Mouse (Mus musculus) monocyte, adult 5-6 weeks (primary cell): ENCODE data around the gene Noc2l. TPM values are rescaled to one million over a fixed set of nuclear protein-coding genes. Genes with fewer than 3 reads are reported as not detected.

Experiments
- ATAC-seq: fragments of 153-309, 156-312 bp; replicated peaks from 2 replicates; pipeline ENCODE4 v1.8.0; 2017; ENCODE audit warnings: mild to moderate bottlenecking; ENCODE audit not compliant: low TSS enrichment, insufficient number of reproducible peaks, severe bottlenecking, poor library complexity, low FRiP score
- total RNA-seq: library from RNA; stranded (forward); fragments of 200-1000, 200-491, 200-594 nt; gene quantifications from 3 replicates; pipeline ENCODE4 v1.2.3, GENCODE M21; 2017

The Noc2l gene
- total RNA-seq: 33.0 to 53.8 TPM (median 40.5 TPM) in 3 replicates

GRCm38 (mm10) chr4:156235808-156236533, at the start of gene Noc2l:
Gene Noc2l (plus strand): TSS chr4:156236010.
- peak; percentile 48 for ATAC-seq

GRCm38 (mm10) chr4:156188162-156188810, 47.5 kb upstream of the Noc2l start:
- no peak for ATAC-seq

DNA sequence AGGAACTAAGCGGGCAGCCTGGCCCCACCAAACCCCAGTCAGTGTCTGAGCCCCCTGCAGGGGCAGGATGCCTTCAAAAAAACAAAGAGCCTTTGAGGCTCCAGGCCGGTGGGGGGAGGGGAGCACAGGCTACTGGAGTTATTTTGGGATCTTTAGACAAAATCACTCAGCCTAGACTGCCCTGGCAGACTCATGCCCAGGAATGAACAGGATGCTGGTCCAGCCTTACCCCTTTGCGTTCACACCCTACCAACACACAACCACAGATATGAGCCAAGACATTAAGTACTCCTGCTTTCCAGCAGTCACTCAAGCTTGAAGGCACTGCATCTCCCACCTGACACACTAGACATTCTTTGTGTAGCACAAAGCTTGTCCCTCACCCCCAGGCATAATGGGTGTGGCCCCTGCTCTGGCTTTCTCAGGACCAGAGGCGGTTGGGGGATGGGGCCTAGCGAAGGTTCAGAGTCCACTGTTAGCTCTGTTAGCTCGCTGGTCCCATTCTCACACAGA, 46.9 kb upstream of the Noc2l start:
- no peak for ATAC-seq

- ATAC-seq: no peak
These were observed 43.2 kb upstream of the Noc2l start for GRCm38 (mm10) chr4:156192421-156193199.

GRCm38 (mm10) chr4:156193200-156193590, 42.6 kb upstream of the Noc2l start:
- no peak for ATAC-seq

DNA sequence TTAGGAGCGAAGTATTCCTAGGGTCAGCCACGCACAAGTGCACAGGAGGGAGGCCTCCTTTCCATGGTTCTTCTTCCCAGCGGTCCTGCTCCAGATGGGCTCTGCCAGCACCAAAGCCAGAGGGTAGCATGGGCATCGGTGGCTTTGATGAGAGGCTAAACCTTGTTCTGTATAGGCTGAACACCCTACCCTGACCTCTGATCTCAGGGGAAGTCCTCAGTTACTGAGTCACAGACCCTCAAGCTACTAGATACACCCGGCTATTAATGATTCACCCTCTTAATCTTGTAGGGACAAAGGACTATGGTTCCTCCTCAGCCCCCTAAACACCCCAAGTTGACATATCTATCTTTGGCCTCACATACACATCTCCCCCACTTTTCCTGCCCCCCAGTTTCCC, 41.9 kb upstream of the Noc2l start:
- ATAC-seq: no peak

GRCm38 (mm10) chr4:156194346-156194745, 41.5 kb upstream of the Noc2l start:
- no peak for ATAC-seq

- ATAC-seq: no peak
These were observed 39.6 kb upstream of the Noc2l start for GRCm38 (mm10) chr4:156195927-156196870.

- no peak for ATAC-seq
These were observed 38.5 kb upstream of the Noc2l start, which contains the start of gene Agrn for GRCm38 (mm10) chr4:156197131-156197828. Gene Agrn (minus strand): TSS chr4:156197488.

DNA sequence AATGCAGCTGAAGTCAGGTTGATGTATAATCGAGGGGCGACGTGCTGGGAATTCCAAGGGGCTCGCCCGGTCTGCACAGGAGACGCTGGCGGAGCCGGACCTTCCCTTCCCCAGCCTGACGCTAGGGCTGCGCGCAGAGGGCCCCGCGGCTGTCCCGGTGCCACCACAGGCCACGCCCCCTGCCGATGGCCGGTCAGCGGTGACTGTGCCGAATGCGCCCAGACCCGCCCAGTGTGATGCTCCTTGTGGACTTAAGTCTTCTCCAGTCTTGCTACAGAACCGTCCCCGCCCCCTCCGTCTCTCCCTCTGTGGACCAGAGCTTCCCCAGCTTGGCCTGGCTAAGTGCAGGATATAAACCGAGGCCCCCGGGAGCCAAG, 38.0 kb upstream of the Noc2l start:
- ATAC-seq: peak; percentile 81

- no peak for ATAC-seq
These were observed 35.0 kb upstream of the Noc2l start, which contains the start of gene Isg15 for GRCm38 (mm10) chr4:156200623-156201475. Gene Isg15 (minus strand): TSS chr4:156200818.

- ATAC-seq: no peak
These were observed 33.3 kb upstream of the Noc2l start for GRCm38 (mm10) chr4:156202462-156202893.

DNA sequence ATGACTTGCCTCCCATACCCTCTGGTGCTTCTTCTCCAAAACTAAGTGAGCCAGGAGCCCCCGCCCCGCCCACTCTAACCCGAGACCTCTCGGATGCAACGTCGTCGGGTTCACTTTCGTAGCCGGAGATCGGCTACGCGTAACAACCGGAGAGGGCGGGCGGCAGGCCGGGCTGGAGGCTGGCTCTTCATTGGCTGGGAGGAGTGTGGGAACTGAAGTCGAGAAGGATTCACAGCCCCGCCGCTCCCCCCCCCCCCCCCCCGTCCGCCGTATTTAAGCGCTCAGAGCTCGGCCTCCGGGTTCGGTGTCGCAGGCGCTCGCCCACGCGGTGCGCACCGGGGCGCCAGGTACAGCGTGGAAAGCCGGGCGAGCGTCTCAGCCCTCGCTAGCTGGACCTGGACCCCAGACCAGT, 32.8 kb upstream of the Noc2l start, which contains the start of gene AW011738:
AW011738 (plus strand) TSS at position 304 of the 412 bp plus-strand sequence.
- ATAC-seq: peak; percentile 65

GRCm38 (mm10) chr4:156203413-156204131, 32.2 kb upstream of the Noc2l start:
- ATAC-seq: no peak; the same call in 1 of the 2 replicates

- no peak for ATAC-seq
These were observed 26.9 kb upstream of the Noc2l start for GRCm38 (mm10) chr4:156208872-156209271.
